Mouse (Mus musculus) hindbrain, embryonic 16.5 days (tissue): ENCODE data around the gene Natd1. TPM values are rescaled to one million over a fixed set of nuclear protein-coding genes. Genes with fewer than 3 reads are reported as not detected.

ENCODE experiments used
- ATAC-seq: fragments of 200-750 bp; cut with Nextera tagmentation; 2 replicates; pipeline ENCODE4 v1.8.0; 2017; ENCODE audit warnings: moderate TSS enrichment, moderate library complexity
- H3K27ac ChIP-seq: fragments of 300-500 bp; sonication (generic); 2 replicates; pipeline ENCODE4 v1.5.1; 2014; ENCODE audit warnings: low read depth, mild to moderate bottlenecking, control low read depth, low read length, moderate library complexity
- H3K27me3 ChIP-seq: fragments of 300-500 bp; sonication (generic); replicated peaks from 2 replicates; pipeline ENCODE4 v1.6.1; 2014; ENCODE audit warnings: low read length; ENCODE audit not compliant: control insufficient read depth, insufficient read depth
- H3K36me3 ChIP-seq: fragments of 300-500 bp; sonication (generic); 2 replicates; pipeline ENCODE4 v1.6.1; 2014; ENCODE audit warnings: mild to moderate bottlenecking, low read length, moderate library complexity, mixed read lengths; ENCODE audit not compliant: control insufficient read depth, insufficient read depth
- H3K4me1 ChIP-seq: fragments of 300-500 bp; sonication (generic); 2 replicates; pipeline ENCODE4 v1.6.1; 2014; ENCODE audit warnings: low read depth, low read length; ENCODE audit not compliant: control insufficient read depth, insufficient read depth
- H3K4me2 ChIP-seq: fragments of 300-500 bp; sonication (generic); 2 replicates; pipeline ENCODE4 v1.6.1; 2014; ENCODE audit warnings: mild to moderate bottlenecking, low read length, control low read depth, moderate library complexity
- H3K4me3 ChIP-seq: fragments of 300-500 bp; sonication (generic); 2 replicates; pipeline ENCODE4 v1.5.1; 2014; ENCODE audit warnings: mild to moderate bottlenecking, low read length, control low read depth, moderate library complexity
- H3K9ac ChIP-seq: fragments of 300-500 bp; sonication (generic); 2 replicates; pipeline ENCODE4 v1.6.1; 2014; ENCODE audit warnings: low read depth, mild to moderate bottlenecking, control low read depth, low read length, moderate library complexity
- H3K9me3 ChIP-seq: fragments of 300-500 bp; sonication (generic); 2 replicates; pipeline ENCODE4 v1.6.1; 2014; ENCODE audit warnings: mild to moderate bottlenecking, low read length, moderate library complexity; ENCODE audit not compliant: control insufficient read depth
- WGBS: fragments of 180-500 bp; shearing (Covaris S2); extraction: QIAGEN DNeasy Blood & Tissue Kit; methylation state at CpG from one replicate; pipeline ENCODE4 v1.1.7; 2014; 5-methylcytosine and 5-hydroxymethylcytosine counted together
- polyA plus RNA-seq: library from polyadenylated mRNA; unstranded; fragments of >200 nt; fragmentation: Nextera tagmentation; extraction: Ambion mirVana; gene quantifications from 2 replicates; pipeline ENCODE4 v1.2.1, GENCODE M21; 2015

Natd1 gene
- polyA plus RNA-seq, 1 experiment from 2014 or later = 24.5 TPM

DNA sequence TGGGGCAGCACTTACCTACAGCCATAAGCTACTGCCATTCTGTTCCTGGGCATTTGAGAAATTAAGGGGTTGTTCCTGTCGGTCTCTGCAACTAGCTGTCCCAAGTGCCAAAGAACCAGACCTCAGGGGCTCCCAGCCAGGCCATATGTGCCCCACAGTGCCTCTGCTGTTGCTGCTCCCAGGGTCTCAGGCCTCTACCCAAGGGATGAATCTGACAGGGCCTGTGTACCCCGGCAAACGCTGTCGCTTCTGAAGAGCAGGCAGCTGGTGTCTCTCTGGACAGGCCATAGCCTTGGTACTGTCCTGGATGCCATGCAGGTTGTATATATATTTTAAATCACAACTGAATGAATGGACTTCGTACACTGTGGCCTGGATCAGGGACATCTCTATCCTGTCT, 37.3 kb upstream of the Natd1 start:
- 93% methylated on average over 5 of the region's 5 CpGs for WGBS
- ATAC-seq = no peak
- peaks cover 7% of the 10 kb centered on the region for H3K4me1 ChIP-seq
- H3K4me2 ChIP-seq = no peak overlapping the region
- H3K27ac ChIP-seq = no peak overlapping the region
- no peaks in the 10 kb centered on the region for H3K27me3 ChIP-seq
- no peaks in the 10 kb centered on the region for H3K9me3 ChIP-seq
- no peak overlapping the region for H3K4me3 ChIP-seq
- H3K36me3 ChIP-seq = peaks cover 30% of the 10 kb centered on the region
- H3K9ac ChIP-seq = no peak overlapping the region

DNA sequence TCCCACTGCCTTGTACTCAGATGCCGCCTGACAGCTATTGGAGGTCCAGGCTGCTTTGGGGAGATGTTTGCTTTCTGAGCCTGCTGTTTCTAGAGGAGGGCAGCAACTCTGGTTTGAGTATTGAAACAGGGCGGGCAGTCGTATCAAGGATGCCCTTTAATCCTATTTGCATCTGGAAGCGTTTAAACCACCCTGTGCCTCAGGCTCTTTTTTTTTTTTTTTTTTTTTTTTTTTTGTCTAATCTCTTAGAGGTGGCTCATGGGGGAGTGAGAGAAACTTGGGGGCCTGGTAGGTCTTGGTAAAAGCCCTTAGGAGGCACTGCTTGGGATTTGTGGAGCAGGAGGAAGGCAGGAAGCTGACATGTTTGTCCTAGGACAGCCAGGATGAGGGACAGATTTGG, 30.5 kb upstream of the Natd1 start:
- no peaks in the 10 kb centered on the region for H3K27me3 ChIP-seq
- 86% methylated on average over 4 of the region's 4 CpGs for WGBS
- H3K4me2 ChIP-seq = no peak overlapping the region
- peaks cover 33% of the 10 kb centered on the region for H3K36me3 ChIP-seq
- H3K9ac ChIP-seq = no peak overlapping the region
- H3K4me1 ChIP-seq = no peaks in the 10 kb centered on the region
- no peak overlapping the region for H3K4me3 ChIP-seq
- H3K9me3 ChIP-seq = no peaks in the 10 kb centered on the region
- ATAC-seq = no peak
- H3K27ac ChIP-seq = no peak overlapping the region

DNA sequence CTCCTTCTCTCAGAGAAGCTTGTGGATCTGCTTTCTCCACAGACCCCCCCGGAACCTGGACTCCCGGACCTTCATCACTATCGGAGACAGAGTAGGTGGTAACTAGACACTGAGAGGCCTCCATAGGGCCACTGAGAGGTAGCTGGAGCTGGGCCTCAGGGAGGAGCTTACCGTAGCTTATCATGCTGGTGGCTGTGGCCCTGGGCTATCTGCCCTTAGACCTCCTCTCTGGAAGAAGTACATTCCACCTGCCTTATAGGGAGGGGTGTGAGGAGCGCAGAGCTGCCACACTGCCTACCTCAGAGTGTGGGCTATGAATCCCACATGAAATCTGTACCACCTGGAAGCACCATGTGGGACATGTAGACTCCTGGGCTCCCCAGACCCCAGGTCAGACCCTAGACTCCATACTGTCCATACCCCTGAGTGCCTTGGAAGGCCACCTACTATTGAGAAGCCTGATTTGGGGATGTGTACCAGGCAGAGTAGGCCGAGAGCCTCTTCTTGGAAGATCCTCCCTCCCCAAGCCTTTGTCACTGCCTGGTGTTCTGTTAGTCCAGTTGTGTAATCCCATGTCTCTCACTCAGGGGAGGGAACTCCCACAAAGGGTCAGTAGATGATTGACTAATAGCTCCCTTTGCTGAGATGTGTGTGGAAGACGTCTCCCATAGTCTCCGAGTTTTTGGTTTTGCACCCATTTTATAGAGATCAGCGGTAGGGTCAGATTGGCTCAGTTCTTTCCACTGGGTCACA, 27.9 kb upstream of the Natd1 start:
- Histone ChIP-seq H3K27ac (no peak overlapping the region), H3K36me3 (peaks cover 22% of the 10 kb centered on the region), H3K9me3 (no peaks in the 10 kb centered on the region), H3K9ac (no peak overlapping the region), H3K27me3 (no peaks in the 10 kb centered on the region), H3K4me1 (no peaks in the 10 kb centered on the region), H3K4me3 (no peak overlapping the region), H3K4me2 (no peak overlapping the region)
- no peak for ATAC-seq
- 96% methylated on average over 9 of the region's 9 CpGs for WGBS

DNA sequence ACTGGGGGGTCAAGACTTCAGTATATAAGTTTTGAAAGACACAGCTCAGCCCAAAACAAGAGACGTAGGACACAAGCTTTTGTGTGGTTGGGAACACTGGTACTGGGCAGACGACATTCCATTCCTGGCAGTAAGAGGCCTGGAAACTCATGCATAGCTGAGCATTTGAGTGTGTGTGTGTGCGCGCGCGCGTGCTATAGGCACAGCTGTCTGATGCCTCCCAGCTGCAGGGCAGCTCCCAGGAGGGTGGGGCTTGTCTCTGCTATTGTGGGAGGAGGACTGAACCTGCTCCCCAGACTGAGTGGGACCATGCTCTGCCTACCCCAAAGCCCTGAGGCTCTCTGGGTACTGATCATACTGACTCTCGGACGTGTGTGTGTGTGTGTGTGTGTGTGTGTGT, 26.8 kb upstream of the Natd1 start:
- no peak for ATAC-seq
- peaks cover 11% of the 10 kb centered on the region for H3K36me3 ChIP-seq
- no peak overlapping the region for H3K27ac ChIP-seq
- H3K9ac ChIP-seq = no peak overlapping the region
- 56% methylated on average over 9 of the region's 9 CpGs for WGBS
- no peak overlapping the region for H3K4me3 ChIP-seq
- H3K4me2 ChIP-seq = no peak overlapping the region
- H3K9me3 ChIP-seq = no peaks in the 10 kb centered on the region
- H3K4me1 ChIP-seq = no peaks in the 10 kb centered on the region
- no peaks in the 10 kb centered on the region for H3K27me3 ChIP-seq

DNA sequence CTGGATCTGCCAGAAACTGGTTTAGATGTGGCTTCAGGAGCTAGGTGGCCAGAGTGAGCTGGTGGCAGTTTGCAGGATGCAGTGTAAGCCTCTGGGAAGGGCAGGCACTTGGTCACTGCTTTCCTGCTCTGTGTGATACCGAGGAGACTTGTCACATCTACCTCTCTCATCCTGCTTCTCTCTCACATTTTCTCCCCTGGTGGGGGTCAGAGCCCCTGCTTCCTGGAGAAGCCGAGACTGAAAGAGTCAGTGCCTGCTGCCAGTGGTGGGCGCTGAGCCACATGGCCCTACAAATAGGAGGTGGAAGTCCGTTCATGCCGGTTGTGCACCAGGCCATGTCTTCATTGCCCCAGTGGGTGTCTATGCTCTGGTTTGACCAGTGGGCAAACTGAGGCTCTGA, 26.0 kb upstream of the Natd1 start:
- no peak overlapping the region for H3K27ac ChIP-seq
- no peaks in the 10 kb centered on the region for H3K27me3 ChIP-seq
- no peak for ATAC-seq
- H3K4me3 ChIP-seq = no peak overlapping the region
- no peak overlapping the region for H3K9ac ChIP-seq
- H3K36me3 ChIP-seq = peaks cover 11% of the 10 kb centered on the region
- no peaks in the 10 kb centered on the region for H3K9me3 ChIP-seq
- no peak overlapping the region for H3K4me2 ChIP-seq
- 82% methylated on average over 5 of the region's 5 CpGs for whole genome bisulfite sequencing
- no peaks in the 10 kb centered on the region for H3K4me1 ChIP-seq

DNA sequence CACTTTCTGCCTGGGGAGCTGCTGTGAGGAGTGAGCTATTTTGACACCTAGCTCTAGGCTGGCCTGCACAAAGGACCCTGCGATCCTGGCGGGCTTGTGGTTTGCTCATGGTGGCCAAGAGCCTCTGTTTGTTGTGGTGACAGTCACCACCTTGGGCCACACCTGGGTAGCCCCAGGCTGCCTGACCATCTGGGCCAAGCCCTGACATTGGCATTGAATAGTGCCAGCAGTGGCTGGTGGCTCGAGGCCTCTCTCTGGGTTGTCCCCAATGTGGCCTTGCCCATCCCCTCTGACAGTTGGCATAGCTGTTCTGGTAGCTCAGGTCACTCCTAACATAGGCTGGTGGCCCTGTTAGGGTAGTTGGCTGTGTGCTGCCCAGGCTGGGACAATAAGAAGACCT, 24.9 kb upstream of the Natd1 start:
- Histone ChIP-seq H3K4me3 (no peak overlapping the region), H3K27me3 (no peaks in the 10 kb centered on the region), H3K36me3 (peaks cover 7% of the 10 kb centered on the region), H3K27ac (no peak overlapping the region), H3K9ac (no peak overlapping the region), H3K9me3 (no peaks in the 10 kb centered on the region), H3K4me1 (no peaks in the 10 kb centered on the region), H3K4me2 (no peak overlapping the region)
- no peak for ATAC-seq
- 90% methylated on average over 3 of the region's 3 CpGs for whole genome bisulfite sequencing

DNA sequence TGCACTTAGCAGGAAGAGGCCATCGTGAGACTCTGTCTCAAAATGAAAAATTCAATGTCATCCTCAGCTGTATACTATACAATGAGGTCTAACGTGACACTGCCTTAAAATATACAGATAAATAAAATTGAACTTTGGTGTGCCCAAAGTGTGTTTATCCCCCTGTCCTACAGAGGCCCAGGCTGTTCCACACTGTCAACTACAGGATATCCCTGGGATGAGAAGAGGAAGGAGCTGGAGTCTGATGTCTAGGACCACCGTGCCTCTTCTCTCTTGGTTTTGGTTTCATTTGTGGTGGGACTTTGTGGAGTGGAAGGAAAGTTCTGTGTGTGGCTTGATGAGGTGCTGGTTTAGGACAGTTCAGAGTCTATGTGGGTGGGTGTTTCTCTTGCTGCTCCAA, 23.1 kb upstream of the Natd1 start:
- H3K4me3 ChIP-seq = no peak overlapping the region
- no peak overlapping the region for H3K4me2 ChIP-seq
- no peak overlapping the region for H3K27ac ChIP-seq
- H3K4me1 ChIP-seq = peaks cover 13% of the 10 kb centered on the region
- no peaks in the 10 kb centered on the region for H3K27me3 ChIP-seq
- no peaks in the 10 kb centered on the region for H3K36me3 ChIP-seq
- WGBS = 80% methylated on average over 3 of the region's 3 CpGs
- no peaks in the 10 kb centered on the region for H3K9me3 ChIP-seq
- H3K9ac ChIP-seq = no peak overlapping the region
- ATAC-seq = no peak

DNA sequence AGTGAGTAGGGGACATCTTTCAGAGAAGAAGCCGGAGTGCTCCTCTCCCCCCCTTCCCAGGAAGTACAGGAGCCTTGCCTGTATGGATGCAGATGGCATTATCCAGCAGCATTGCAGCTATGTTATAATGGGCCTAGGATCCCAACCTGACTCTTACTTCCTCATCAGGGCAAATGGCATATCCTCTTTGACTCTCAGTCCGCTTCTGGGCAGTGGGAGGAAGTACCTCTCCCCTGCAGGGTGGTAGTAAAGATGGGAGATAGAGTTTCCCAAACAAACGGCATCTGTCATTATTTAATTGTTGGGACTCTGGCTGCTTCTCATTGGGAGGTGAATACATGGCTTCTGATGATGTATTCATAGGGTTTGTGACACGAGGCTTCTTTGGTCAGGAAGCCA, 21.4 kb upstream of the Natd1 start:
- Histone ChIP-seq H3K4me3 (no peak overlapping the region), H3K27ac (no peak overlapping the region), H3K27me3 (no peaks in the 10 kb centered on the region), H3K9ac (no peak overlapping the region), H3K9me3 (no peaks in the 10 kb centered on the region), H3K36me3 (no peaks in the 10 kb centered on the region), H3K4me2 (no peak overlapping the region), H3K4me1 (peaks cover 19% of the 10 kb centered on the region)
- WGBS = 92% methylated on average over 4 of the region's 4 CpGs
- ATAC-seq = no peak

DNA sequence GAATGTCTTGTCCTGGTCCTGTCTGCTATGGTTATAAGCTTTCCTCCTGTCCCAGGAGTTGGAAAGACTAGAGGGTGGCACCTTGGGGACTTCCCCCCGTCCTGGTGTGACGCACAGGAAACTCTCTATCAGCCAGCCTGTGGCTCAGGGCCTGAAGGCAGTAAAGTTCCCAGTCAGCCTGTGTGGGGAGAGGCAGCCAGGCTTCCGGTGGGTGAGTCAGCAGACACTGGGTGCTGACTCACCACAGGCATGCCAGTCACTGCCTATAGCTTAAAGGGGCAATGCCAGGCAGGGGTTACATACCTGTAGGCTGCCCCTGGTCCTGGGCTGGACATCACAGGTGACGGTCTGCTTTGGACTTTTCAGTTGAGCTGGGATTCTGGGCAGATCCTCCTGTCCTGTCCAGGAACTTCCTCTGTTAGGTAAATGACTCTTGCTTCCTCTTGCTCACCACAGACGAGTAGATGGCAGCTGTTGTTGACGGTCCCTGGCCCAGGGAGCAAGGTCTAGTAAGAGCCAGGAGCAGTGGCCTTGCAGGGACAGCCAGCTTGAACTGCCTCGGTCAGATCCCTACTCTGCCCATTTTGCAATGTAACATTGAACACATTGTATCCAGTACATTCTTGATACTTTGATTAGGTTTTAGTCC, 20.9 kb upstream of the Natd1 start:
- Histone ChIP-seq H3K4me3 (no peak overlapping the region), H3K4me1 (peaks cover 23% of the 10 kb centered on the region), H3K9ac (no peak overlapping the region), H3K4me2 (no peak overlapping the region), H3K27ac (no peak overlapping the region), H3K27me3 (no peaks in the 10 kb centered on the region), H3K36me3 (no peaks in the 10 kb centered on the region), H3K9me3 (no peaks in the 10 kb centered on the region)
- 80% methylated on average over 7 of the region's 7 CpGs for WGBS
- ATAC-seq = no peak
